Mouse (Mus musculus): ENCODE data around the gene Golt1a. TPM values are rescaled to one million over a fixed set of nuclear protein-coding genes. Genes with fewer than 3 reads are reported as not detected.

Gene Golt1a
- polyA plus RNA-seq, 2 experiments = 2.8 to 8.0 TPM

- whole genome bisulfite sequencing (ENCODE audit: insufficient replicate concordance) = 62% methylated on average over 6 of the region's 6 CpGs
- no peaks in the 10 kb centered on the region for H3K4me1 ChIP-seq (replicated peaks; ENCODE audit: control insufficient read depth in 2 of 2, insufficient read depth in 2 of 2, low read length in 1 of 2)
- no peak overlapping the region for H3K4me2 ChIP-seq (ENCODE audit: low read depth)
- peaks cover 16% of the 10 kb centered on the region for H3K27me3 ChIP-seq (ENCODE audit: control insufficient read depth, insufficient read depth, low read length)
- TF ChIP-seq CTCF (IDR thresholded peaks at IDR 0.05; ENCODE audit: low read depth) = no peak
- no peak overlapping the region for H3K27ac ChIP-seq
- DNase-seq (ENCODE audit: low read depth in 3 of 3, low spot score in 3 of 3) (no peak), ATAC-seq (ENCODE audit: insufficient read depth) (no peak)
- H3K4me3 ChIP-seq (ENCODE audit: insufficient read depth in 1 of 2, low read depth in 2 of 2, low read length in 2 of 2) = no peak overlapping the region
- H3K9me3 ChIP-seq (ENCODE audit: control insufficient read depth, low read length) = no peaks in the 10 kb centered on the region
- no peak overlapping the region for H3K9ac ChIP-seq (replicated peaks)
- no peaks in the 10 kb centered on the region for H3K36me3 ChIP-seq (replicated peaks; ENCODE audit: control insufficient read depth, insufficient read depth, low read depth)
Measured at GRCm38 (mm10) chr1:133328299-133328795, 18.7 kb downstream of the Golt1a start.

GRCm38 (mm10) chr1:133328896-133329637, 19.5 kb downstream of the Golt1a start:
- no peak for TF ChIP-seq EP300 (IDR thresholded peaks at IDR 0.05; ENCODE audit: low read depth)
- TF ChIP-seq CTCF (IDR thresholded peaks at IDR 0.05; ENCODE audit: low read depth) = no peak
- Histone ChIP-seq H3K27me3 (ENCODE audit: control insufficient read depth, insufficient read depth, low read length) (peaks cover 16% of the 10 kb centered on the region), H3K27ac (no peak overlapping the region), H3K4me2 (ENCODE audit: low read depth) (peak overlapping the region; percentile 47), H3K36me3 (replicated peaks; ENCODE audit: control insufficient read depth, insufficient read depth, low read depth) (no peaks in the 10 kb centered on the region), H3K9me3 (ENCODE audit: control insufficient read depth, low read length) (no peaks in the 10 kb centered on the region), H3K4me1 (replicated peaks; ENCODE audit: control insufficient read depth in 2 of 2, insufficient read depth in 2 of 2, low read length in 1 of 2) (no peaks in the 10 kb centered on the region), H3K4me3 (ENCODE audit: insufficient read depth in 1 of 2, low read depth in 2 of 2, low read length in 2 of 2) (no peak overlapping the region; a peak in 1 of 4 replicates), H3K9ac (replicated peaks) (no peak overlapping the region)
- DNase-seq (ENCODE audit: low read depth in 3 of 3, low spot score in 3 of 3) = no peak
- 8% methylated on average over 34 of the region's 34 CpGs for WGBS (ENCODE audit: insufficient replicate concordance)
- no peak for ATAC-seq (ENCODE audit: insufficient read depth)

- no peak for TF ChIP-seq CTCF (IDR thresholded peaks at IDR 0.05; ENCODE audit: low read depth)
- no peak for TF ChIP-seq EP300 (IDR thresholded peaks at IDR 0.05; ENCODE audit: low read depth)
- 18% methylated on average over 7 of the region's 7 CpGs for WGBS (ENCODE audit: insufficient replicate concordance)
- H3K4me3 ChIP-seq (ENCODE audit: insufficient read depth in 1 of 2, low read depth in 2 of 2, low read length in 2 of 2) = no peak overlapping the region
- no peaks in the 10 kb centered on the region for H3K4me1 ChIP-seq (replicated peaks; ENCODE audit: control insufficient read depth in 2 of 2, insufficient read depth in 2 of 2, low read length in 1 of 2)
- no peaks in the 10 kb centered on the region for H3K36me3 ChIP-seq (replicated peaks; ENCODE audit: control insufficient read depth, insufficient read depth, low read depth)
- H3K27ac ChIP-seq = no peak overlapping the region
- H3K9me3 ChIP-seq (ENCODE audit: control insufficient read depth, low read length) = no peaks in the 10 kb centered on the region
- DNase-seq (ENCODE audit: low read depth in 3 of 3, low spot score in 3 of 3) (no peak), ATAC-seq (ENCODE audit: insufficient read depth) (no peak)
- peaks cover 16% of the 10 kb centered on the region for H3K27me3 ChIP-seq (ENCODE audit: control insufficient read depth, insufficient read depth, low read length)
- H3K4me2 ChIP-seq (ENCODE audit: low read depth) = peak overlapping the region; percentile 47
- no peak overlapping the region for H3K9ac ChIP-seq (replicated peaks)
Measured at GRCm38 (mm10) chr1:133329638-133329964, 20.0 kb downstream of the Golt1a start.

GRCm38 (mm10) chr1:133331142-133331541, 21.5 kb downstream of the Golt1a start:
- ATAC-seq (ENCODE audit: insufficient read depth) = no peak
- Histone ChIP-seq H3K4me2 (ENCODE audit: low read depth) (no peak overlapping the region), H3K27me3 (ENCODE audit: control insufficient read depth, insufficient read depth, low read length) (peaks cover 16% of the 10 kb centered on the region), H3K4me3 (ENCODE audit: insufficient read depth in 1 of 2, low read depth in 2 of 2, low read length in 2 of 2) (no peak overlapping the region), H3K9ac (replicated peaks) (no peak overlapping the region), H3K27ac (no peak overlapping the region), H3K9me3 (ENCODE audit: control insufficient read depth, low read length) (no peaks in the 10 kb centered on the region), H3K4me1 (replicated peaks; ENCODE audit: control insufficient read depth in 2 of 2, insufficient read depth in 2 of 2, low read length in 1 of 2) (no peaks in the 10 kb centered on the region), H3K36me3 (replicated peaks; ENCODE audit: control insufficient read depth, insufficient read depth, low read depth) (no peaks in the 10 kb centered on the region)
- no peak for DNase-seq (ENCODE audit: low read depth in 3 of 3, low spot score in 3 of 3)
- WGBS (ENCODE audit: insufficient replicate concordance) = 42% methylated on average over 3 of the region's 3 CpGs
- TF ChIP-seq CTCF (IDR thresholded peaks at IDR 0.05; ENCODE audit: low read depth) = no peak
- TF ChIP-seq EP300 (IDR thresholded peaks at IDR 0.05; ENCODE audit: low read depth) = no peak

GRCm38 (mm10) chr1:133332656-133333430, 23.2 kb downstream of the Golt1a start:
- Histone ChIP-seq H3K36me3 (replicated peaks; ENCODE audit: control insufficient read depth, insufficient read depth, low read depth) (no peaks in the 10 kb centered on the region), H3K27me3 (ENCODE audit: control insufficient read depth, insufficient read depth, low read length) (peaks cover 16% of the 10 kb centered on the region), H3K4me3 (ENCODE audit: insufficient read depth in 1 of 2, low read depth in 2 of 2, low read length in 2 of 2) (no peak overlapping the region), H3K9ac (replicated peaks) (no peak overlapping the region), H3K9me3 (ENCODE audit: control insufficient read depth, low read length) (no peaks in the 10 kb centered on the region), H3K4me1 (replicated peaks; ENCODE audit: control insufficient read depth in 2 of 2, insufficient read depth in 2 of 2, low read length in 1 of 2) (no peaks in the 10 kb centered on the region), H3K27ac (no peak overlapping the region), H3K4me2 (ENCODE audit: low read depth) (no peak overlapping the region)
- 68% methylated on average over 11 of the region's 11 CpGs for WGBS (ENCODE audit: insufficient replicate concordance)
- TF ChIP-seq CTCF (IDR thresholded peaks at IDR 0.05; ENCODE audit: low read depth) = no peak
- no peak for TF ChIP-seq EP300 (IDR thresholded peaks at IDR 0.05; ENCODE audit: low read depth)
- DNase-seq (ENCODE audit: low read depth in 3 of 3, low spot score in 3 of 3) (no peak), ATAC-seq (ENCODE audit: insufficient read depth) (no peak)

Data from liver, embryonic 14.5 days (tissue).